Mouse (Mus musculus) hindbrain, embryonic 15.5 days (tissue): ENCODE data around the gene Tmod2. TPM values are rescaled to one million over a fixed set of nuclear protein-coding genes. Genes with fewer than 3 reads are reported as not detected.
A peak's percentile ranks its signal among the peaks of the same experiment; 100 is the strongest.

ENCODE experiments used
- ATAC-seq: fragments of 200-750 bp; cut with Nextera tagmentation; 2 replicates; pipeline ENCODE4 v1.8.0; 2017; ENCODE audit warnings: low read depth, moderate number of reproducible peaks, moderate TSS enrichment; ENCODE audit not compliant: low FRiP score
- H3K27ac ChIP-seq: fragments of 300-500 bp; sonication (generic); replicated peaks from 2 replicates; pipeline ENCODE4 v1.5.1; 2015; ENCODE audit warnings: mild to moderate bottlenecking, inconsistent platforms
- H3K27me3 ChIP-seq: fragments of 300-500 bp; sonication (generic); 2 replicates; pipeline ENCODE4 v1.6.1; 2015; ENCODE audit warnings: control low read depth, inconsistent platforms
- H3K36me3 ChIP-seq: fragments of 300-500 bp; sonication (generic); 2 replicates; pipeline ENCODE4 v1.6.1; 2015; ENCODE audit warnings: control low read depth, inconsistent platforms
- H3K4me1 ChIP-seq: fragments of 300-500 bp; sonication (generic); replicated peaks from 2 replicates; pipeline ENCODE4 v1.6.1; 2015; ENCODE audit warnings: control low read depth, inconsistent platforms
- H3K4me2 ChIP-seq: fragments of 300-500 bp; sonication (generic); 2 replicates; pipeline ENCODE4 v1.6.1; 2015; ENCODE audit warnings: moderate library complexity, mild to moderate bottlenecking, inconsistent platforms
- H3K4me3 ChIP-seq: fragments of 300-500 bp; sonication (generic); 2 replicates; pipeline ENCODE4 v1.5.1; 2015; ENCODE audit warnings: mild to moderate bottlenecking, inconsistent platforms
- H3K9ac ChIP-seq: fragments of 300-500 bp; sonication (generic); 2 replicates; pipeline ENCODE4 v1.6.1; 2015; ENCODE audit warnings: inconsistent platforms
- H3K9me3 ChIP-seq: fragments of 300-500 bp; sonication (generic); 2 replicates; pipeline ENCODE4 v1.6.1; 2016; ENCODE audit warnings: control low read depth, inconsistent platforms
- WGBS: fragments of 180-500 bp; shearing (Covaris S2); methylation state at CpG from one replicate; pipeline ENCODE4 v1.1.7; 2015; 5-methylcytosine and 5-hydroxymethylcytosine counted together
- polyA plus RNA-seq: library from polyadenylated mRNA; unstranded; fragments of >200 nt; fragmentation: Nextera tagmentation; extraction: Ambion mirVana; gene quantifications from 2 replicates; pipeline ENCODE4 v1.2.1, GENCODE M21; 2015

The Tmod2 gene
- polyA plus RNA-seq, 1 experiment from 2014 or later, result 262 TPM

DNA sequence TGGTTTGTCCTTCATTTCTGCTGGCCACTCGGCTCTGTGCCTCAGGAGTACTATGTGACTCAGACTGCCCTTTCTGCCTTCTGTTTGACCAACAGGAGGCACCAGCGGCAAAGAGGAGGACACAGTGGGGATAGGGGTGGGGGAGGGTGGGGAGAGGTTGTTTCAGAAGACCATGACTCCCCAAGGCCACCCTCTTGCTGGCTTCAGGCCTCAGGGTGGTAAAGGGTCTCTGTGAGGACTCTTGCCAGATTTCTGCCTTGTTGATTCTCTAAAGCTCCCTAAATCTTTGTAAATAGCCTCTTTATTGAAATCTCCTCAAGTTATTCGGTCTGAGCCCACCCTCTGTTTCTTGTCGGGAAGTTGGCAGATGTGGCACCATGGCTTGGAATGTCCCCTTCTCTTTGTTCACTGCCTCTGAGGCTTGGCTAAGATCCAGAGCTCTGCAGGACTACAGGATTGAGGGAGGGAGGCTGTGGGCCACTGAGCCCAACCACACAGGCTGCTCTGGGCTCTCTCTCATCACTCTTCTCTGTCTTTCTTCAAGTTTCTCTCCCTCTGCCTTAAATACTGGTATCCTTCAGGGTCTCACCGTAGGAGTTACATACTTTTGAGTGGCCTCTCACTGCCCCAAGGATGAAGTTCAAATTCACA is 11.8 kb downstream of the Tmod2 start:
- WGBS, result 29% methylated on average over 5 of the region's 5 CpGs
- Histone ChIP-seq H3K9me3 (no peaks in the 10 kb centered on the region), H3K4me1 (peaks cover 26% of the 10 kb centered on the region; the same call in 1 of the 2 replicates), H3K27ac (peak overlapping the region; percentile 21), H3K4me2 (no peak overlapping the region), H3K4me3 (no peak overlapping the region), H3K9ac (no peak overlapping the region), H3K36me3 (peaks cover 22% of the 10 kb centered on the region), H3K27me3 (no peaks in the 10 kb centered on the region)
- ATAC-seq, result peak; percentile 93

GRCm38 (mm10) chr9:75597596-75597995 is 13.5 kb downstream of the Tmod2 start:
- peaks cover 30% of the 10 kb centered on the region for H3K36me3 ChIP-seq
- WGBS, result 73% methylated on average over 4 of the region's 4 CpGs
- H3K27ac ChIP-seq, result no peak overlapping the region
- no peaks in the 10 kb centered on the region for H3K9me3 ChIP-seq
- H3K4me3 ChIP-seq, result no peak overlapping the region
- H3K27me3 ChIP-seq, result no peaks in the 10 kb centered on the region
- H3K4me1 ChIP-seq, result peaks cover 26% of the 10 kb centered on the region; the same call in 1 of the 2 replicates
- H3K4me2 ChIP-seq, result no peak overlapping the region
- ATAC-seq, result no peak
- H3K9ac ChIP-seq, result no peak overlapping the region

DNA sequence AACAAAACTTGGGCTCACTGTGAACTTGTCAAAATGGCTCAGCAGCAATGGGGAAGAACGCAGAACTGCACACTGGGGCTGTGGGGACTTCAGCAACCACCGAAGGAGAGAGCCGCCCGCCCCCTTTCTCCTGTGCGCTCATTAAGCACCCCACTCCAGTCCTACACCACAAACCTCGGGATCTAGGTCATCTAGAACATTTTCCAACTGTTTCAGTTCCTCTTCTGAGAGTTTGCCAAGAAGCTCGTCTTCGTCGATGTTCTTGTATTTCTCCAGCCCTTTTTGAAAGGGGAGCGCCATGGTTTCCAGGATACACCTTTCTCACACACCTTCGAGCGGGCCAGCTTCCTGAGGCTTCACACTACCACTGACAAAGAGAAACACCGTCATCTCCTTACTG is 14.1 kb downstream of the Tmod2 start:
- ATAC-seq, result no peak
- WGBS, result 92% methylated on average over 13 of the region's 13 CpGs
- no peak overlapping the region for H3K4me2 ChIP-seq
- H3K27ac ChIP-seq, result no peak overlapping the region
- H3K4me3 ChIP-seq, result no peak overlapping the region
- H3K9ac ChIP-seq, result no peak overlapping the region
- H3K9me3 ChIP-seq, result no peaks in the 10 kb centered on the region
- no peaks in the 10 kb centered on the region for H3K27me3 ChIP-seq
- H3K4me1 ChIP-seq, result peaks cover 26% of the 10 kb centered on the region; the same call in 1 of the 2 replicates
- H3K36me3 ChIP-seq, result peaks cover 35% of the 10 kb centered on the region

DNA sequence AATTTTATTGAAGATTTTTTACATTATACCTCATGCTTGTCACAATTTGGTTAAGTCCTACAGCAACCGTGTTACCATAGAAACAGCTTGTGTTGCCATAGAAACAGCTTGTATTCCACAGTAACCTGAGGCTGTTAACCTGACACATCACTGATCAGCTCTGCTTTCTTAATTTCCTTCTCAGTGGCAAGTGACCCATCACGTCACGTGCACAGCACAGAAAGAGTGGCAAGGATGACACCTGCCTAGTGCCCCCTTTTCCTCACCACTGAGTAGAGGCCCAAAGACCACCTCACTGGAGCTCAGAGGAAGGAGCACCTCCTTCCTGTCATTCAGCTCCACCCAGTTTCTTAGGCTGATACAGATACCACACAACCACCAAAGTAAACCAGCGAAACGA is 17.6 kb downstream of the Tmod2 start:
- H3K9me3 ChIP-seq, result no peaks in the 10 kb centered on the region
- H3K27me3 ChIP-seq, result no peaks in the 10 kb centered on the region
- H3K9ac ChIP-seq, result no peak overlapping the region
- peaks cover 68% of the 10 kb centered on the region for H3K36me3 ChIP-seq
- H3K4me1 ChIP-seq, result no peaks in the 10 kb centered on the region; the same call in 1 of the 2 replicates
- no peak overlapping the region for H3K4me2 ChIP-seq
- peak; percentile 47; the same call in 1 of the 2 replicates for ATAC-seq
- WGBS, result 76% methylated on average over 5 of the region's 5 CpGs
- H3K27ac ChIP-seq, result no peak overlapping the region
- no peak overlapping the region for H3K4me3 ChIP-seq

DNA sequence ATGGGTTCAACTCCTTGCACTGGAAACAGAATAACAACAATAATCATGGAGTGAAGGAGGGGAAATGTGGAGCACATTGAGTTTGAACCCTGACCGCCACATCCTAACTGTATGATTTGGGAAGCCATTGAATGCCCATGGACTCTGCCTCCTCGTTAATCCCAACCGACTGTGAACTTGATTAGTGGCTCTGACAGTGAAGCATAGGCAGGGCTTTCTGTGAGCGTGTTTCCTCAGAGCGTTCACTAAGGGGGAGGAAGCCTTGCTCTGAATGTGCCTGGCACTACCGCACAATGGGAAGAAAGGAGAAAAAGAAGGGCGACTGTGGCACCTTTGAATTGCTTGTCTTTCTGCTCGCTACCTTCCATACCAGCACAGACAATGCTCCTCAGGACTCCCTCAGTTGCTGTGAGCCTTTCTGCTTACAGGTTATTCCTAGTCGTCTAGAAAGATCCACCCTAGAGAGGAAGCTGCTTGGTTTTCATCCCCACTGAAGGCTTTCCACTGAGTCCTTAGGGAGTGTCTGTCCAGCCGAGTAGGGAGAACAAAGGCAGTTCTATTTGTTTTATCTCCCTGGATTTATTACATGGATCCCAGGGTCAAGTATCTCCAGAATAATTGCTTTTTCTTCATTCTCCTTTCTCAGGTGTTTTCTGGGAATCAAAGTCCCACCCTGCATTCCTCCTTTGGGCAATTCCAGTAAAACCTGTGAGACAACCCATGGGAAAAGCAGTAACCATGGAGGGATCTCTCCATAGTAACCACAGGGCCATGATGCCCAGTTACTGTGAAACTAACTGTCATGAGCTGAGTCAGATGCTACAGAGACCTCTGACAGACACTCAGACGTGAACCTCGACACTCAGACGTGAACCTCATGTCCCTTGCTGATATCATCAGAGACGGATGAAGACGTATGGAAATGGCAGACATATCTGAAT is 21.0 kb downstream of the Tmod2 start:
- Histone ChIP-seq H3K27me3 (no peaks in the 10 kb centered on the region), H3K9ac (no peak overlapping the region), H3K4me2 (no peak overlapping the region), H3K9me3 (no peaks in the 10 kb centered on the region), H3K36me3 (peaks cover 92% of the 10 kb centered on the region), H3K4me3 (no peak overlapping the region), H3K27ac (no peak overlapping the region), H3K4me1 (no peaks in the 10 kb centered on the region)
- 77% methylated on average over 15 of the region's 15 CpGs for WGBS
- no peak for ATAC-seq

GRCm38 (mm10) chr9:75581694-75582350 is 29.3 kb downstream of the Tmod2 start:
- ATAC-seq, result no peak
- Histone ChIP-seq H3K4me2 (no peak overlapping the region), H3K4me3 (no peak overlapping the region), H3K4me1 (no peaks in the 10 kb centered on the region), H3K27me3 (no peaks in the 10 kb centered on the region), H3K27ac (no peak overlapping the region), H3K9me3 (no peaks in the 10 kb centered on the region), H3K36me3 (peaks cover 78% of the 10 kb centered on the region), H3K9ac (no peak overlapping the region)
- WGBS, result 51% methylated on average over 7 of the region's 7 CpGs

GRCm38 (mm10) chr9:75579321-75579720 is 31.8 kb downstream of the Tmod2 start:
- no peaks in the 10 kb centered on the region for H3K4me1 ChIP-seq
- no peak overlapping the region for H3K4me2 ChIP-seq
- 91% methylated on average over 6 of the region's 6 CpGs for WGBS
- no peak overlapping the region for H3K9ac ChIP-seq
- no peaks in the 10 kb centered on the region for H3K27me3 ChIP-seq
- peaks cover 77% of the 10 kb centered on the region for H3K36me3 ChIP-seq
- H3K4me3 ChIP-seq, result no peak overlapping the region
- ATAC-seq, result no peak
- H3K27ac ChIP-seq, result no peak overlapping the region
- no peaks in the 10 kb centered on the region for H3K9me3 ChIP-seq

GRCm38 (mm10) chr9:75571036-75571942 is 39.8 kb downstream of the Tmod2 start:
- no peaks in the 10 kb centered on the region for H3K9me3 ChIP-seq
- no peaks in the 10 kb centered on the region for H3K27me3 ChIP-seq
- WGBS, result 94% methylated on average over 5 of the region's 5 CpGs
- H3K4me2 ChIP-seq, result no peak overlapping the region
- H3K36me3 ChIP-seq, result peaks cover 55% of the 10 kb centered on the region
- no peak overlapping the region for H3K27ac ChIP-seq
- H3K9ac ChIP-seq, result no peak overlapping the region
- no peak for ATAC-seq
- H3K4me1 ChIP-seq, result no peaks in the 10 kb centered on the region
- H3K4me3 ChIP-seq, result no peak overlapping the region

- no peaks in the 10 kb centered on the region for H3K4me1 ChIP-seq
- no peak overlapping the region for H3K4me3 ChIP-seq
- no peak overlapping the region for H3K27ac ChIP-seq
- 96% methylated on average over 6 of the region's 6 CpGs for WGBS
- H3K9me3 ChIP-seq, result no peaks in the 10 kb centered on the region
- H3K36me3 ChIP-seq, result peaks cover 27% of the 10 kb centered on the region
- ATAC-seq, result no peak
- H3K4me2 ChIP-seq, result no peak overlapping the region
- H3K27me3 ChIP-seq, result no peaks in the 10 kb centered on the region
- no peak overlapping the region for H3K9ac ChIP-seq
Measured at GRCm38 (mm10) chr9:75568399-75568798, 42.7 kb downstream of the Tmod2 start.

- Histone ChIP-seq H3K4me2 (no peak overlapping the region), H3K27ac (no peak overlapping the region), H3K9me3 (no peaks in the 10 kb centered on the region), H3K9ac (no peak overlapping the region), H3K4me3 (no peak overlapping the region), H3K27me3 (no peaks in the 10 kb centered on the region), H3K4me1 (peaks cover 5% of the 10 kb centered on the region; the same call in 1 of the 2 replicates), H3K36me3 (peaks cover 7% of the 10 kb centered on the region)
- no peak for ATAC-seq
- WGBS, result 77% methylated on average over 6 of the region's 6 CpGs
Measured at GRCm38 (mm10) chr9:75564892-75565291, 46.2 kb downstream of the Tmod2 start.

DNA sequence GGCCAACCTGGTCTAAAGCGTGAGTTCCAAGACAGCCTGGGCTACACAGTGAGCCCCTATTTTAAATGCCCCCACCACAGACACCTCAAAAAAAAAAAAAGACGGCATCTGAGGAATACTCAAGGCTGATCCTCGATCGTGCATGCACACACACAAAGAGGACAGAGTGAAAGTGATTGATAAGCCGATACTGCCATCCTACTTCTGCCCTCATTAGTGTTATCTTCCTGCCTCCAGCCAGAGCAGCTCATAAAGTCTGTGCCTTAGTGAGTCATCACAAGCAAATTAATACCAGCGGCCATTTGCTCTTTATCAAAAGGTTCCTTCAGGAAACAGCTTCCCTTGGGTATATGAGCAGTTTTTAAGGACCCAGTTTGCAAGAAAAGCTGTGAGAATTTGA is 47.5 kb downstream of the Tmod2 start:
- Histone ChIP-seq H3K36me3 (no peaks in the 10 kb centered on the region), H3K4me1 (peaks cover 11% of the 10 kb centered on the region), H3K27me3 (no peaks in the 10 kb centered on the region), H3K4me2 (no peak overlapping the region), H3K9me3 (no peaks in the 10 kb centered on the region), H3K27ac (no peak overlapping the region), H3K4me3 (no peak overlapping the region), H3K9ac (no peak overlapping the region)
- WGBS, result 70% methylated on average over 6 of the region's 6 CpGs
- ATAC-seq, result no peak
